Mouse (Mus musculus) stomach, embryonic 14.5 days (tissue): Measurements from ENCODE around the gene Edc3. TPM values are rescaled to one million over a fixed set of nuclear protein-coding genes. Genes with fewer than 3 reads are reported as not detected.

Experiments used
- ATAC-seq: fragments of 200-750 bp; cut with Nextera tagmentation; 2 replicates; pipeline ENCODE4 v1.8.0; 2017; ENCODE audit warnings: low read depth, moderate TSS enrichment; ENCODE audit not compliant: insufficient number of reproducible peaks, insufficient read depth, low FRiP score
- H3K27ac ChIP-seq: fragments of 300-500 bp; sonication (generic); 2 replicates; pipeline ENCODE4 v1.5.1; 2014; ENCODE audit warnings: mild to moderate bottlenecking, low read length, moderate library complexity, mixed read lengths
- H3K27me3 ChIP-seq: fragments of 300-500 bp; sonication (generic); 2 replicates; pipeline ENCODE4 v1.6.1; 2014; ENCODE audit warnings: low read length, control low read depth, mixed read lengths; ENCODE audit not compliant: control insufficient read depth, insufficient read depth
- H3K36me3 ChIP-seq: fragments of 300-500 bp; sonication (generic); 2 replicates; pipeline ENCODE4 v1.6.1; 2014; ENCODE audit warnings: mild to moderate bottlenecking, control low read depth, low read length, moderate library complexity, mixed read lengths; ENCODE audit not compliant: control insufficient read depth, insufficient read depth
- H3K4me1 ChIP-seq: fragments of 300-500 bp; sonication (generic); 2 replicates; pipeline ENCODE4 v1.6.1; 2014; ENCODE audit warnings: low read length, control low read depth, mixed read lengths; ENCODE audit not compliant: control insufficient read depth, insufficient read depth
- H3K4me2 ChIP-seq: fragments of 300-500 bp; sonication (generic); replicated peaks from 2 replicates; pipeline ENCODE4 v1.6.1; 2014; ENCODE audit warnings: low read depth, low read length, control low read depth
- H3K4me3 ChIP-seq: fragments of 300-500 bp; sonication (generic); 2 replicates; pipeline ENCODE4 v1.5.1; 2014; ENCODE audit warnings: low read depth, low read length, control low read depth
- H3K9ac ChIP-seq: fragments of 300-500 bp; sonication (generic); replicated peaks from 2 replicates; pipeline ENCODE4 v1.6.1; 2014; ENCODE audit warnings: low read depth, mild to moderate bottlenecking, control low read depth, low read length, moderate library complexity, mixed read lengths
- H3K9me3 ChIP-seq: fragments of 300-500 bp; sonication (generic); 2 replicates; pipeline ENCODE4 v1.6.1; 2016; ENCODE audit warnings: low read depth, low read length, control low read depth; ENCODE audit not compliant: control insufficient read depth
- WGBS: fragments of 180-500 bp; shearing (Covaris S2); extraction: QIAGEN DNeasy Blood & Tissue Kit; methylation state at CpG from one replicate; pipeline ENCODE4 v1.1.7; 2014; 5-methylcytosine and 5-hydroxymethylcytosine counted together
- polyA plus RNA-seq: library from polyadenylated mRNA; unstranded; fragments of >200 nt; fragmentation: Nextera tagmentation; extraction: Ambion mirVana; gene quantifications from 2 replicates; pipeline ENCODE4 v1.2.1, GENCODE M21; 2014

The Edc3 gene
- polyA plus RNA-seq, 1 experiment from 2014 or later: 23.1 TPM

DNA sequence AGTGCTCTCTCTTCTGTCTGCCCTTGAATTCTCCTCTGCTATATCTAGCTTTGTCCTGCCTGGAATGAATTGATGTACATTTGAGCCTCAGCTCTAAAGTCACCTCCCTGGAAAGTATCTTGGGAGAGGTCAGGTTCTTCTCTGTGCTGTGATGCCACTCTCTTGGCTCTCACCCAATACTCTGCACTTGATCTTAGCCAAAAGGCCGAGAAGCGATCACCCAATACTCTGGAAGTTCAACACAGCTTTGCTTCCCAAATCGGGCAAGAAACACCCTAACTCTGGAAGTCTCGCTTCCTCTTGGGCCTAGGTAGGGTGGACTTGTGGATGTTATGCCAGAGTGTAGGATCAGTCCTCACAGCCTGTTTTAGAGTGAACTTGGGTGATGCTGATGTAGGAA is 58.9 kb downstream of the Edc3 start:
- ATAC-seq: no peak
- H3K9me3 ChIP-seq: no peaks in the 10 kb centered on the region
- no peak overlapping the region for H3K4me3 ChIP-seq
- H3K27ac ChIP-seq: no peak overlapping the region
- H3K4me1 ChIP-seq: peaks cover 26% of the 10 kb centered on the region; the same call in 1 of the 2 replicates
- H3K4me2 ChIP-seq: no peak overlapping the region
- H3K27me3 ChIP-seq: no peaks in the 10 kb centered on the region
- no peaks in the 10 kb centered on the region; the same call in 1 of the 2 replicates for H3K36me3 ChIP-seq
- WGBS: 95% methylated on average over 4 of the region's 4 CpGs
- no peak overlapping the region for H3K9ac ChIP-seq

GRCm38 (mm10) chr9:57769539-57770069 is 61.3 kb downstream of the Edc3 start:
- WGBS: 45% methylated on average over 2 of the region's 2 CpGs
- H3K27ac ChIP-seq: no peak overlapping the region
- H3K4me2 ChIP-seq: no peak overlapping the region
- H3K4me3 ChIP-seq: no peak overlapping the region
- no peak; the same call in 1 of the 2 replicates for ATAC-seq
- no peaks in the 10 kb centered on the region for H3K9me3 ChIP-seq
- no peaks in the 10 kb centered on the region; the same call in 1 of the 2 replicates for H3K36me3 ChIP-seq
- H3K4me1 ChIP-seq: peaks cover 8% of the 10 kb centered on the region; the same call in 1 of the 2 replicates
- H3K9ac ChIP-seq: no peak overlapping the region
- no peaks in the 10 kb centered on the region for H3K27me3 ChIP-seq

DNA sequence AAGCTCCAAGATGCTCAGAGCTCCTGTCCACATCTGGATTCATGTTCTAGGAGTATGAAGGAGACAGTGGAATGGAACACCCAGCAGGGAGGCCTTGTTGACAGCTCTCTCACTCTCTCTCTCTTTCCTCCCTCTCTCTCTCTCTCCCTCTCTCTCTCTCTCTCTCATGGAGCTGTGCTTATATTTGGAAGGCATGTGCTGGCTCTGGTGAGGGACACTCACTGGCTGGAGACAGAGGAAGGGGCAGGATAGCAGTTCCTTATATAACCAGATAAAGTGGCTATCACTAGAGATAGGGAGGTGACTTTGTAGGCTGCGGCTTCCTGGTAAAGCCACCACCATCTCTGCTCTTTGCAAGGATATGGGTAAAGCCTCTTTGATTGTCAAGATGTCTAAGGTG is 61.9 kb downstream of the Edc3 start:
- Histone ChIP-seq H3K4me1 (peaks cover 12% of the 10 kb centered on the region; the same call in 1 of the 2 replicates), H3K27ac (no peak overlapping the region), H3K36me3 (no peaks in the 10 kb centered on the region; the same call in 1 of the 2 replicates), H3K9me3 (no peaks in the 10 kb centered on the region), H3K4me3 (no peak overlapping the region), H3K9ac (no peak overlapping the region), H3K27me3 (no peaks in the 10 kb centered on the region), H3K4me2 (no peak overlapping the region)
- no peak for ATAC-seq
- WGBS: 93% methylated on average over 1 of the region's 1 CpGs

- ATAC-seq: peak; percentile 47; the same call in 1 of the 2 replicates
- no peak overlapping the region for H3K27ac ChIP-seq
- peaks cover 12% of the 10 kb centered on the region; the same call in 1 of the 2 replicates for H3K4me1 ChIP-seq
- no peak overlapping the region for H3K4me2 ChIP-seq
- no peaks in the 10 kb centered on the region for H3K9me3 ChIP-seq
- H3K9ac ChIP-seq: no peak overlapping the region
- no peaks in the 10 kb centered on the region; the same call in 1 of the 2 replicates for H3K36me3 ChIP-seq
- WGBS: 84% methylated on average over 2 of the region's 2 CpGs
- H3K4me3 ChIP-seq: no peak overlapping the region
- H3K27me3 ChIP-seq: no peaks in the 10 kb centered on the region
Observed at GRCm38 (mm10) chr9:57770836-57771235, 62.5 kb downstream of the Edc3 start.

GRCm38 (mm10) chr9:57773754-57774153 is 65.4 kb downstream of the Edc3 start:
- no peak overlapping the region for H3K27ac ChIP-seq
- no peak overlapping the region for H3K4me2 ChIP-seq
- H3K4me3 ChIP-seq: no peak overlapping the region
- H3K27me3 ChIP-seq: no peaks in the 10 kb centered on the region
- 46% methylated on average over 3 of the region's 3 CpGs for WGBS
- no peaks in the 10 kb centered on the region for H3K9me3 ChIP-seq
- H3K4me1 ChIP-seq: peaks cover 5% of the 10 kb centered on the region; the same call in 1 of the 2 replicates
- no peaks in the 10 kb centered on the region; the same call in 1 of the 2 replicates for H3K36me3 ChIP-seq
- ATAC-seq: no peak
- no peak overlapping the region for H3K9ac ChIP-seq

GRCm38 (mm10) chr9:57774168-57774567 is 65.8 kb downstream of the Edc3 start:
- Histone ChIP-seq H3K4me1 (peaks cover 5% of the 10 kb centered on the region; the same call in 1 of the 2 replicates), H3K9me3 (no peaks in the 10 kb centered on the region), H3K4me2 (no peak overlapping the region), H3K9ac (no peak overlapping the region), H3K36me3 (no peaks in the 10 kb centered on the region; the same call in 1 of the 2 replicates), H3K27ac (no peak overlapping the region), H3K4me3 (no peak overlapping the region), H3K27me3 (no peaks in the 10 kb centered on the region)
- ATAC-seq: no peak
- 6% methylated on average over 1 of the region's 1 CpGs for WGBS

- Histone ChIP-seq H3K4me3 (no peak overlapping the region), H3K36me3 (no peaks in the 10 kb centered on the region), H3K9me3 (no peaks in the 10 kb centered on the region), H3K9ac (no peak overlapping the region), H3K4me2 (no peak overlapping the region), H3K27ac (no peak overlapping the region), H3K4me1 (peaks cover 5% of the 10 kb centered on the region; the same call in 1 of the 2 replicates), H3K27me3 (no peaks in the 10 kb centered on the region)
- WGBS: 63% methylated on average over 5 of the region's 5 CpGs
- ATAC-seq: no peak
Observed at GRCm38 (mm10) chr9:57775026-57775425, 66.7 kb downstream of the Edc3 start.

- no peak for ATAC-seq
- Histone ChIP-seq H3K4me1 (peaks cover 5% of the 10 kb centered on the region; the same call in 1 of the 2 replicates), H3K27me3 (no peaks in the 10 kb centered on the region), H3K27ac (no peak overlapping the region), H3K36me3 (no peaks in the 10 kb centered on the region), H3K4me2 (no peak overlapping the region), H3K9me3 (no peaks in the 10 kb centered on the region), H3K4me3 (no peak overlapping the region), H3K9ac (no peak overlapping the region)
- WGBS: 69% methylated on average over 4 of the region's 4 CpGs
Observed at GRCm38 (mm10) chr9:57775736-57776135, 67.4 kb downstream of the Edc3 start.

DNA sequence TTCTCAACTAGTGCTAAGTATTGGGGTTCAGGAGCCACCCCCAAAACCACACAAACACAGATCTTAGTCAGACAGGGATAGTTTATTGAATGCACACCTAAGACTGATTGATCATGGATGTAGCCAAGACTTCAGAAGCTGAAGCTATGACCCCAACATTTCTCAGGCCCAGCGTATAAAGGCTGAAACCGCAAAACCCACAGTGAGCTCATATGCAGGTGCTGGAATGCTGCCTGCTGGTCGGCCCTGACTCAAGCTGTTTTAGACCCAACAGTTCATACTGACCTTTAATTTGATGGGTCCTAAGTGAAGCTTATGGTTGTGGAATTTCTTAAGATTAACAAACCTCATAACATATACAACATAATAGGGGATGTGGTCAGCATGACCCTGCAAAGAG is 74.3 kb downstream of the Edc3 start:
- Histone ChIP-seq H3K4me3 (no peak overlapping the region), H3K9me3 (no peaks in the 10 kb centered on the region), H3K36me3 (no peaks in the 10 kb centered on the region), H3K27ac (no peak overlapping the region), H3K9ac (no peak overlapping the region), H3K27me3 (no peaks in the 10 kb centered on the region), H3K4me2 (no peak overlapping the region), H3K4me1 (no peaks in the 10 kb centered on the region)
- WGBS: 76% methylated on average over 3 of the region's 3 CpGs
- ATAC-seq: no peak
